In the genomic region with DNA sequence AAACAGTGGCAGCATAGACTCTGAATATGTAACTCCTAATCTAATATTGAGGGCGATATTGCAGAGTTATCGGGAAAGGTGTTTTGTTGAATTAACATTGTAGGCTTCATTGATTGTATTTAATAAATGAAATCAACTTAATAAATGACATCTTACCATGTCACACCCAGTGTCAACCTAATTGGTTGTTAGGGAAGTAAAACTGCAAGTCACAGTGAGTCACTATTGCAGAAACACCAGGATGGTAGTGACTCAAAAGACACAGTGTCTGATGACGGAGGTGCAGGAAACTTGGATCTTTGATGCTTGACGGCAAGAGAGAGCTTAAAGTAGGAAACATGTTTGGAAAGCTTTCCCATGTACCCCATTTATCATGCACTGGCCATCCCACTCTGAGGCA, we compare ENCODE assay signal across 24 mouse cellular contexts. TPM values are rescaled to one million over a fixed set of nuclear protein-coding genes. Genes with fewer than 3 reads are reported as not detected.
DNase-seq lines count a peak whose midpoint lies in the region; ATAC-seq and TF ChIP-seq lines count a peak whose summit lies in the region.
"Had no signal": no experiment of that assay in that cellular context is flagged by ENCODE, and none has a peak within 500 bp of the region (broad histone marks: within the 10 kb centered on the region; RNA-seq: fewer than 3 reads in every experiment).

No protein-coding gene starts in this region.

- H3K27ac ChIP-seq in MEL (ENCODE audit: control insufficient read depth, low read depth, low read length) = peak overlapping the region; percentile 59
- H3K27ac ChIP-seq in hindbrain, embryonic 11.5 days (ENCODE audit: low read depth, low read length) = no peak overlapping the region
- H3K27ac ChIP-seq in intestine, embryonic 15.5 days = no peak overlapping the region
- H3K27ac ChIP-seq: embryonic facial prominence, embryonic 15.5 days; forebrain, embryonic 12.5 days; hindbrain, embryonic 14.5 days; limb, embryonic 12.5 days; midbrain, embryonic 15.5 days had no signal

- TF ChIP-seq EP300 in MEL (IDR thresholded peaks at IDR 0.05; ENCODE audit: low read depth in 1 of 2, low read length in 2 of 2) = peak; percentile 54 to 59; a peak in 2 of 4 replicates

- TF ChIP-seq POLR2A in MEL (IDR thresholded peaks at IDR 0.05; ENCODE audit: control insufficient read depth in 1 of 2, insufficient read depth in 1 of 2, low read depth in 1 of 2, low read length in 2 of 2, poor library complexity in 1 of 2) = no peak

- H3K9ac ChIP-seq in MEL (ENCODE audit: control insufficient read depth, low read depth, low read length, poor library complexity, severe bottlenecking) = no peak overlapping the region
- no peak overlapping the region for H3K9ac ChIP-seq in hindbrain, embryonic 11.5 days (ENCODE audit: low read depth, low read length)
- H3K9ac ChIP-seq in intestine, embryonic 15.5 days = no peak overlapping the region
- H3K9ac ChIP-seq: embryonic facial prominence, embryonic 15.5 days; forebrain, embryonic 12.5 days; hindbrain, embryonic 14.5 days; limb, embryonic 12.5 days; midbrain, embryonic 15.5 days had no signal

- peak; percentile 85 for ATAC-seq in granulocyte monocyte progenitor cell, adult 5-6 weeks (replicated peaks; ENCODE audit: poor library complexity, severe bottlenecking)
- peak; percentile 79 for ATAC-seq in megakaryocyte, adult 5-6 weeks (ENCODE audit: poor library complexity, severe bottlenecking)
- no peak for ATAC-seq in hindbrain, embryonic 11.5 days (ENCODE audit: low FRiP score)
- no peak for ATAC-seq in intestine, embryonic 15.5 days
- ATAC-seq: CD4-positive, CD25-positive, alpha-beta regulatory T cell, adult 4 months; intestine, postnatal 0 days; midbrain, embryonic 15.5 days had no signal

- H3K4me3 ChIP-seq in C2C12 (ENCODE audit: insufficient read depth, poor library complexity, severe bottlenecking) (no peak overlapping the region), MEL (ENCODE audit: control insufficient read depth in 1 of 2, insufficient read depth in 1 of 2, low read depth in 2 of 2, low read length in 2 of 2) (no peak overlapping the region)
- no peak overlapping the region for H3K4me3 ChIP-seq in hindbrain, embryonic 11.5 days (ENCODE audit: low read depth, low read length)
- no peak overlapping the region for H3K4me3 ChIP-seq in intestine, embryonic 15.5 days (replicated peaks)
- H3K4me3 ChIP-seq: embryonic facial prominence, embryonic 15.5 days; forebrain, embryonic 12.5 days; limb, embryonic 12.5 days; midbrain, embryonic 15.5 days had no signal

- H3K27me3 ChIP-seq in C2C12 (ENCODE audit: control insufficient read depth, insufficient read depth, insufficient read length) (no peaks in the 10 kb centered on the region), MEL (ENCODE audit: control insufficient read depth in 1 of 2, insufficient read depth in 2 of 2, low read length in 2 of 2) (no peaks in the 10 kb centered on the region)
- no peaks in the 10 kb centered on the region for H3K27me3 ChIP-seq in hindbrain, embryonic 11.5 days (ENCODE audit: control insufficient read depth, insufficient read depth, low read length)
- no peaks in the 10 kb centered on the region for H3K27me3 ChIP-seq in intestine, embryonic 15.5 days (replicated peaks)
- H3K27me3 ChIP-seq: embryonic facial prominence, embryonic 15.5 days; forebrain, embryonic 12.5 days; limb, embryonic 12.5 days; midbrain, embryonic 15.5 days had no signal

- TF ChIP-seq RAD21 in MEL (IDR thresholded peaks at IDR 0.05; ENCODE audit: low read depth, low read length) = no peak

- WGBS in hindbrain, embryonic 11.5 days = 87% methylated on average over 4 of the region's 4 CpGs
- WGBS in intestine, embryonic 15.5 days = 86% methylated on average over 4 of the region's 4 CpGs

- H3K4me2 ChIP-seq in hindbrain, embryonic 11.5 days (replicated peaks; ENCODE audit: low read depth, low read length) = no peak overlapping the region
- no peak overlapping the region for H3K4me2 ChIP-seq in intestine, embryonic 15.5 days (replicated peaks)
- H3K4me2 ChIP-seq: embryonic facial prominence, embryonic 15.5 days; forebrain, embryonic 12.5 days; hindbrain, embryonic 14.5 days; limb, embryonic 12.5 days; midbrain, embryonic 15.5 days had no signal

- H3K79me3 ChIP-seq in C2C12 (ENCODE audit: low read depth) = no peaks in the 10 kb centered on the region

- no peaks in the 10 kb centered on the region for H3K9me3 ChIP-seq in MEL (replicated peaks; ENCODE audit: insufficient read depth, low read length)
- H3K9me3 ChIP-seq in hindbrain, embryonic 11.5 days (ENCODE audit: control insufficient read depth, low read length) = no peaks in the 10 kb centered on the region
- H3K9me3 ChIP-seq in intestine, embryonic 15.5 days = no peaks in the 10 kb centered on the region
- H3K9me3 ChIP-seq: embryonic facial prominence, embryonic 15.5 days; forebrain, embryonic 12.5 days; limb, embryonic 12.5 days; midbrain, embryonic 15.5 days had no signal

- no peaks in the 10 kb centered on the region for H3K36me3 ChIP-seq in C2C12 (ENCODE audit: control insufficient read depth, insufficient read depth)
- peaks cover 0 to 37% of the 10 kb centered on the region in 2 experiments; a peak in 2 of 4 replicates for H3K36me3 ChIP-seq in MEL (ENCODE audit: control insufficient read depth in 1 of 2, insufficient read depth in 2 of 2, low read length in 2 of 2)
- H3K36me3 ChIP-seq in hindbrain, embryonic 11.5 days (ENCODE audit: control insufficient read depth, insufficient read depth, low read length) = no peaks in the 10 kb centered on the region
- no peaks in the 10 kb centered on the region for H3K36me3 ChIP-seq in intestine, embryonic 15.5 days
- H3K36me3 ChIP-seq: embryonic facial prominence, embryonic 15.5 days; forebrain, embryonic 12.5 days; limb, embryonic 12.5 days; midbrain, embryonic 15.5 days had no signal

- no peak for TF ChIP-seq CTCF in C2C12 (IDR thresholded peaks at IDR 0.05; ENCODE audit: control insufficient read depth, insufficient read depth, insufficient read length)
- no peak for TF ChIP-seq CTCF in MEL (IDR thresholded peaks at IDR 0.05 in 2 of 3, conservative IDR thresholded peaks at IDR 0.05 in 1 of 3; ENCODE audit: control insufficient read depth in 1 of 3, insufficient read depth in 1 of 3, low read depth in 2 of 3, low read length in 3 of 3, poor library complexity in 1 of 3, severe bottlenecking in 1 of 3)

- no peak overlapping the region for H3ac ChIP-seq in C2C12 (ENCODE audit: control insufficient read depth, insufficient read length, low read depth)

- DNase-seq in MEL (ENCODE audit: low read depth, low spot score) = peak; percentile 85
- no peak for DNase-seq in hindbrain, embryonic 11.5 days (ENCODE audit: low spot score)
- DNase-seq in urinary bladder, postnatal 25 days (ENCODE audit: low spot score) = no peak
- DNase-seq: adrenal gland, adult 8-10 months; cerebellum, adult 9-10 months; embryo, embryonic 11 days; gastrocnemius, postnatal 25 days; heart, postnatal 10 days; right cerebral cortex, postnatal 14 days; thymus, postnatal 25 days had no signal

- H3K79me2 ChIP-seq in C2C12 (ENCODE audit: control insufficient read depth, insufficient read depth) = no peaks in the 10 kb centered on the region
- H3K79me2 ChIP-seq in MEL (ENCODE audit: control insufficient read depth, insufficient read depth, low read length, poor library complexity) = no peaks in the 10 kb centered on the region

- H3K4me1 ChIP-seq in MEL (ENCODE audit: control insufficient read depth in 1 of 2, insufficient read depth in 2 of 2, low read length in 2 of 2) = peaks cover 21 to 25% of the 10 kb centered on the region in 2 experiments
- no peaks in the 10 kb centered on the region for H3K4me1 ChIP-seq in hindbrain, embryonic 11.5 days (replicated peaks; ENCODE audit: control insufficient read depth, insufficient read depth, low read length)
- H3K4me1 ChIP-seq in intestine, embryonic 15.5 days (replicated peaks) = no peaks in the 10 kb centered on the region
- H3K4me1 ChIP-seq: embryonic facial prominence, embryonic 15.5 days; forebrain, embryonic 12.5 days; limb, embryonic 12.5 days; midbrain, embryonic 15.5 days had no signal

RNA-seq across cellular contexts. Expression of a gene that starts 3.9 kb away (rescaled TPM):
- polyA plus RNA-seq in C2C12 (2012; fragmentation: generic; extraction: Trizol) (0.30 TPM), MEL (2012; ENCODE audit: insufficient read depth in 1 of 2, insufficient read length in 2 of 2, low read depth in 1 of 2, low replicate concordance in 2 of 2, missing spikeins in 1 of 2) (1 to 10 TPM in 1 of 2 experiments, not detected in 1; 5.6 TPM)
- total RNA-seq in MEL (2012; rRNA removed) = 2.0 and 5.5 TPM in 2 replicates
- total RNA-seq in granulocyte monocyte progenitor cell, adult 5-6 weeks (2014; fragmentation: Nextera tagmentation) = 5.1 and 10.7 TPM in 2 replicates
- total RNA-seq in granulocyte monocyte progenitor cell, adult 5-6 weeks (2017) = 5.8 and 7.8 TPM in 2 replicates
- 45.3 and 55.3 TPM in 2 replicates for total RNA-seq in megakaryocyte, adult 5-6 weeks (2015)
- 31.2 and 42.5 TPM in 2 replicates for total RNA-seq in megakaryocyte, adult 5-6 weeks (2017)
- not detected in 2 replicates for polyA plus RNA-seq in hindbrain, embryonic 11.5 days (2014; fragmentation: Nextera tagmentation; extraction: Ambion mirVana)
- 0.18 TPM in 1 of 2 replicates, not detected in the other for polyA plus RNA-seq in intestine, embryonic 15.5 days (2015; fragmentation: Nextera tagmentation; extraction: Ambion mirVana)
- total RNA-seq: gastrocnemius, postnatal 25 days; layer of hippocampus, adult 18-20 months had no signal
- polyA plus RNA-seq: CD4-positive, CD25-positive, alpha-beta regulatory T cell, adult 4 months; forebrain, embryonic 12.5 days; kidney, embryonic 16.5 days; limb, embryonic 12.5 days; midbrain, embryonic 15.5 days had no signal

RNA-seq across cellular contexts. Expression of a gene that starts 23.9 kb away (rescaled TPM):
- not detected for polyA plus RNA-seq in C2C12 (2012; fragmentation: generic; extraction: Trizol)
- 0.10 and 0.23 TPM in 2 replicates for total RNA-seq in MEL (2012; rRNA removed)
- under 1 TPM in 1 of 2 experiments, not detected in 1; 0.40 TPM for polyA plus RNA-seq in MEL (2012; ENCODE audit: insufficient read depth in 1 of 2, insufficient read length in 2 of 2, low read depth in 1 of 2, low replicate concordance in 2 of 2, missing spikeins in 1 of 2)
- 16.3 and 20.5 TPM in 2 replicates for total RNA-seq in granulocyte monocyte progenitor cell, adult 5-6 weeks (2014; fragmentation: Nextera tagmentation)
- 20.9 and 23.7 TPM in 2 replicates for total RNA-seq in granulocyte monocyte progenitor cell, adult 5-6 weeks (2017)
- 44.8 and 44.9 TPM in 2 replicates for total RNA-seq in megakaryocyte, adult 5-6 weeks (2015)
- 43.8 TPM in 2 replicates for total RNA-seq in megakaryocyte, adult 5-6 weeks (2017)
- not detected in 2 replicates for polyA plus RNA-seq in hindbrain, embryonic 11.5 days (2014; fragmentation: Nextera tagmentation; extraction: Ambion mirVana)
- not detected in 2 replicates for polyA plus RNA-seq in intestine, embryonic 15.5 days (2015; fragmentation: Nextera tagmentation; extraction: Ambion mirVana)
- total RNA-seq: gastrocnemius, postnatal 25 days; layer of hippocampus, adult 18-20 months had no signal
- polyA plus RNA-seq: embryonic facial prominence, embryonic 15.5 days; forebrain, embryonic 12.5 days; frontal cortex, adult 2 months; hindbrain, embryonic 14.5 days; intestine, postnatal 0 days; limb, embryonic 12.5 days; midbrain, embryonic 15.5 days had no signal

RNA-seq across cellular contexts. Expression of a gene that starts 36.2 kb away (rescaled TPM):
- polyA plus RNA-seq in C2C12 (2012; fragmentation: generic; extraction: Trizol) (not detected), MEL (2012; ENCODE audit: insufficient read depth in 1 of 2, insufficient read length in 2 of 2, low read depth in 1 of 2, low replicate concordance in 2 of 2, missing spikeins in 1 of 2) (not detected)
- total RNA-seq in MEL (2012; rRNA removed) = not detected in 2 replicates
- total RNA-seq in granulocyte monocyte progenitor cell, adult 5-6 weeks (2014; fragmentation: Nextera tagmentation) = not detected in 2 replicates
- 0.57 TPM in 1 of 2 replicates, not detected in the other for total RNA-seq in granulocyte monocyte progenitor cell, adult 5-6 weeks (2017)
- total RNA-seq in megakaryocyte, adult 5-6 weeks (2015) = 1.5 and 2.3 TPM in 2 replicates
- total RNA-seq in megakaryocyte, adult 5-6 weeks (2017) = 2.4 and 2.5 TPM in 2 replicates
- 0.20 and 1.0 TPM in 2 replicates for polyA plus RNA-seq in hindbrain, embryonic 11.5 days (2014; fragmentation: Nextera tagmentation; extraction: Ambion mirVana)
- 5.1 and 5.7 TPM in 2 replicates for polyA plus RNA-seq in intestine, embryonic 15.5 days (2015; fragmentation: Nextera tagmentation; extraction: Ambion mirVana)
- total RNA-seq: gastrocnemius, postnatal 25 days; layer of hippocampus, adult 18-20 months had no signal

RNA-seq across cellular contexts. Expression of a gene that starts 42.3 kb away (rescaled TPM):
- not detected for polyA plus RNA-seq in C2C12 (2012; fragmentation: generic; extraction: Trizol)
- not detected in 2 replicates for total RNA-seq in MEL (2012; rRNA removed)
- not detected for polyA plus RNA-seq in MEL (2012; ENCODE audit: insufficient read depth in 1 of 2, insufficient read length in 2 of 2, low read depth in 1 of 2, low replicate concordance in 2 of 2, missing spikeins in 1 of 2)
- not detected in 2 replicates for total RNA-seq in granulocyte monocyte progenitor cell, adult 5-6 weeks (2014; fragmentation: Nextera tagmentation)
- not detected in 2 replicates for total RNA-seq in granulocyte monocyte progenitor cell, adult 5-6 weeks (2017)
- total RNA-seq in megakaryocyte, adult 5-6 weeks (2015) = not detected in 2 replicates
- not detected in 2 replicates for total RNA-seq in megakaryocyte, adult 5-6 weeks (2017)
- polyA plus RNA-seq in hindbrain, embryonic 11.5 days (2014; fragmentation: Nextera tagmentation; extraction: Ambion mirVana) = not detected in 2 replicates
- not detected in 2 replicates for polyA plus RNA-seq in intestine, embryonic 15.5 days (2015; fragmentation: Nextera tagmentation; extraction: Ambion mirVana)
- total RNA-seq: adrenal gland, adult 8-10 months; gastrocnemius, postnatal 25 days; heart, postnatal 10 days; layer of hippocampus, adult 18-20 months had no signal
- polyA plus RNA-seq: CD4-positive, CD25-positive, alpha-beta regulatory T cell, adult 4 months; embryonic facial prominence, embryonic 15.5 days; forebrain, embryonic 12.5 days; frontal cortex, adult 2 months; hindbrain, embryonic 14.5 days; intestine, postnatal 0 days; kidney, embryonic 16.5 days; limb, embryonic 12.5 days; midbrain, embryonic 15.5 days had no signal

Comparison
In these comparisons a context has a peak if more than half of its experiments do, and no peak if none do; other contexts are left out.
1. ATAC-seq: peak in granulocyte monocyte progenitor cell, adult 5-6 weeks (single experiment) and megakaryocyte, adult 5-6 weeks (single experiment); none in hindbrain, embryonic 11.5 days (single experiment) and intestine, embryonic 15.5 days (single experiment).